Mouse (Mus musculus) kidney, adult 2 months (tissue): ENCODE measurements around the gene Nr6a1. TPM values are rescaled to one million over a fixed set of nuclear protein-coding genes. Genes with fewer than 3 reads are reported as not detected.

ENCODE experiments used
- DNase-seq: peaks from one replicate; pipeline ENCODE4 v3.0.0; 2021
- H3K27ac ChIP-seq: fragments of 200-500 bp; 2 replicates; pipeline ENCODE4 v1.5.1; 2012; ENCODE audit warnings: low read depth, low read length, control low read depth, inconsistent platforms; ENCODE audit not compliant: insufficient read depth
- H3K27me3 ChIP-seq: fragments of 200-500 bp; replicated peaks from 2 replicates; pipeline ENCODE4 v1.6.1; 2012; ENCODE audit warnings: mild to moderate bottlenecking, moderate library complexity, low read length, inconsistent platforms; ENCODE audit not compliant: control insufficient read depth, insufficient read depth
- H3K36me3 ChIP-seq: fragments of 200-500 bp; 2 replicates; pipeline ENCODE4 v1.6.1; 2012; ENCODE audit warnings: mild to moderate bottlenecking, moderate library complexity, low read length, inconsistent platforms; ENCODE audit not compliant: control insufficient read depth, insufficient read depth
- H3K4me1 ChIP-seq: fragments of 200-500 bp; 2 replicates; pipeline ENCODE4 v1.6.1; 2011; ENCODE audit warnings: low read length; ENCODE audit not compliant: control insufficient read depth, insufficient read depth
- H3K4me3 ChIP-seq: fragments of 200-500 bp; 2 replicates; pipeline ENCODE4 v1.5.1; 2011; ENCODE audit warnings: mild to moderate bottlenecking, low read depth, low read length, control low read depth; ENCODE audit not compliant: insufficient read depth
- CTCF ChIP-seq: fragments of 200-500 bp; conservative IDR thresholded peaks from 2 replicates; pipeline ENCODE4 v1.5.1; 2011; ENCODE audit warnings: low read depth, mild to moderate bottlenecking, control low read depth, low read length, moderate library complexity, mixed read lengths; ENCODE audit not compliant: insufficient read depth, insufficient read length
- POLR2A ChIP-seq: fragments of 200-500 bp; IDR thresholded peaks from one replicate; pipeline ENCODE4 v1.6.1; 2011; ENCODE audit warnings: low read depth, low read length, control low read depth
- WGBS: fragments of 180-500 bp; shearing (Covaris S2); methylation state at CpG from one replicate; pipeline ENCODE4 v1.1.7; 2018; 5-methylcytosine and 5-hydroxymethylcytosine counted together
- polyA plus RNA-seq: library from polyadenylated mRNA; depleted of rRNA; stranded (reverse); fragments of >200 nt; gene quantifications from 2 replicates; pipeline ENCODE4 v1.2.3, GENCODE M21; 2012

The Nr6a1 gene
- polyA plus RNA-seq, 1 experiment = 2.6 TPM

DNA sequence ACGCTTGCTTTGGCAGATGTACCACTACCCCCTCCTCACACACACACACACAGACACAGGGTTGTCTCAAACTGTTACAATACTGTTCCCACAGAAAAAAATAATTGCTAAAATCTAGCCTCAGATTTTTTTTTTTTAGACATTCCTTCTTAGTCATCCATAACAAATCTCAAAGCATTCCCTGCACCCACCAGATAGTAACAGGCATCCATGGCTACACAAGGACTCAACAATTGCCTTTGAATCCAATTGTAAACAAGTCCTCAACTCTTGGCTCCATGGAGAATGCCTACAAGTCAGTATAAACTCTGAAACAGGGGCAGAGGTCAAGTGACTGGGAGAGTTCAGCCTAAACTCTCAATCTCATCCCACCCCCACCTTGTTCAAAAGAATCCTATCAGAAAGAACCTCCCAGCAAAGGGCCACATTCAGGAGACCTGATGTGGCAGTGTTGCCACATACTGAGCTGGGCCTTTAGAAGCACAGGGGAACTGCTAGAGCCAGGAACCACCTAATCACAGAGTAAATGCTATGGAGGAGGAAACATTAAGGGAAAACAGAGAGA is 52.9 kb downstream of the Nr6a1 start:
- no peaks in the 10 kb centered on the region for H3K36me3 ChIP-seq
- peaks cover 3% of the 10 kb centered on the region; the same call in 1 of the 2 replicates for H3K4me1 ChIP-seq
- peak; percentile 24 for DNase-seq
- H3K27me3 ChIP-seq = no peaks in the 10 kb centered on the region
- H3K4me3 ChIP-seq = no peak overlapping the region
- TF ChIP-seq POLR2A = no peak
- TF ChIP-seq CTCF = no peak
- 69% methylated on average over 1 of the region's 1 CpGs for WGBS
- H3K27ac ChIP-seq = peak overlapping the region; percentile 50; the same call in 1 of the 2 replicates

GRCm38 (mm10) chr2:38872730-38873129 is 54.8 kb downstream of the Nr6a1 start:
- Histone ChIP-seq H3K27ac (no peak overlapping the region), H3K27me3 (no peaks in the 10 kb centered on the region), H3K36me3 (no peaks in the 10 kb centered on the region), H3K4me3 (no peak overlapping the region), H3K4me1 (peaks cover 3% of the 10 kb centered on the region; the same call in 1 of the 2 replicates)
- WGBS = 17% methylated on average over 1 of the region's 1 CpGs
- DNase-seq = peak; percentile 11
- TF ChIP-seq POLR2A = no peak

GRCm38 (mm10) chr2:38866711-38867110 is 60.8 kb downstream of the Nr6a1 start:
- Histone ChIP-seq H3K36me3 (no peaks in the 10 kb centered on the region), H3K27me3 (no peaks in the 10 kb centered on the region), H3K4me1 (no peaks in the 10 kb centered on the region), H3K4me3 (no peak overlapping the region), H3K27ac (no peak overlapping the region)
- no peak for TF ChIP-seq POLR2A
- TF ChIP-seq CTCF = no peak
- WGBS = 92% methylated on average over 1 of the region's 1 CpGs
- DNase-seq = no peak

DNA sequence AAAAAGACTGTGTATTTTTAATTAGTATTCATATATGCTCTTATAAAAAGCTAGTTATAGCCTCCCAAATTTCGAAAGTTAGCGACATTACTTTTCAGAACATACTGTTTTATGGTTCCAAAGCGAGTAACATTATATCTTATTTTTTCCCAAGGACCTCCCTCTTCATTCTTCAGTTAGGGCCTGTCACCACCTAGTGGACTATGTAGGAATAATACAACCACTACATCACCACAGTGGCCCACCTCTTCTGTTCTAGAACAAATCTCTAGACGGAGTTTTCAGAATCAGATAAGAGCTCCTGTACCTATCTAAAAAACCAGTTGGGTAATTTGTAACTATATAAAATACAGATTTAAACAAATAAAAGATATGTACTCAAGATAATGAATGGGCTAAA is 63.5 kb downstream of the Nr6a1 start:
- H3K27me3 ChIP-seq = no peaks in the 10 kb centered on the region
- DNase-seq = peak; percentile 46

DNA sequence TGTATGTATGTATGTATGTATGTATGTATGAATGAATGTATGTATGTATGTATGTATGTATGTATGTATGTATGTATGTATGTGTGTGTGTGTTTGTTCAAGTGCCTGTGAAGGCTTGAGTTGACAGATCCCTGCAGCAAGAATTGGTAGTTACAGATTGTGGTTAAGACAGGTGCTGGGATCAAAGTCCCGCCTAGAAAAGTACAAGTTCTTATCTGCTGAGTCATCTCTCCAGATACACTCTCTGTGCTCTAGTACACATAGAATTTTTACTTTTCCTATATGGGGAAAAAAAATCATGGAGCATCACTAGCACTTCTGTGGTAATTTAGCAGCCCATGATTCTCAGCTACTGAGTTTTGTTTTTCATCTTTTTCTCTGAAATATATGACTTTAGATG is 75.7 kb downstream of the Nr6a1 start:
- DNase-seq = peak; percentile 14
- Histone ChIP-seq H3K4me3 (no peak overlapping the region), H3K27ac (no peak overlapping the region), H3K27me3 (no peaks in the 10 kb centered on the region), H3K4me1 (no peaks in the 10 kb centered on the region), H3K36me3 (no peaks in the 10 kb centered on the region)
- TF ChIP-seq POLR2A = no peak
- no peak for TF ChIP-seq CTCF
- 53% methylated on average over 1 of the region's 1 CpGs for WGBS

More for the DNA sequence above, 63.5 kb downstream of the Nr6a1 start:
- H3K4me1 ChIP-seq = no peaks in the 10 kb centered on the region
- TF ChIP-seq CTCF = no peak
- no peak for TF ChIP-seq POLR2A
- no peaks in the 10 kb centered on the region for H3K36me3 ChIP-seq
- 36% methylated on average over 4 of the region's 4 CpGs for WGBS
- no peak overlapping the region for H3K4me3 ChIP-seq
- no peak overlapping the region for H3K27ac ChIP-seq

DNA sequence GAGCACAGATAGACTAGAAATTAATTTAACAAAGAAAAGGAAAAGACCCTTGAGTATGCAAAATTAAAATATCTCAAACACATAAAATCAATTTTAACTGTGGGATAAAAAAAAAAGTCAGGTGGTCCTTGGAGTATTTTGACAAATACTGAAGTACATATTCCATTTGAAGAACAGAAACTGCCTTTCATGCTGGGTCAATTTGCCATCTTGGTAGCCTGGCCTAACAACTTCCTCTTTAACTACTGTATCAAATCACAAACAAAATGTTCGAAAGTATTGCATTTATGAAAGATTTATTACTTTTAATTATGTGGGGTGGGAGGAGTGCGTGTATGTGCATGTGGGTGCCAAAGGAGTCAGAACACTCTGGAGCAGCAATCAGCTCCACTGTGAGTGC is 81.2 kb downstream of the Nr6a1 start:
- 63% methylated on average over 2 of the region's 2 CpGs for WGBS
- H3K27ac ChIP-seq = no peak overlapping the region
- H3K27me3 ChIP-seq = no peaks in the 10 kb centered on the region
- no peaks in the 10 kb centered on the region for H3K36me3 ChIP-seq
- H3K4me3 ChIP-seq = no peak overlapping the region
- no peak for TF ChIP-seq POLR2A
- no peak for TF ChIP-seq CTCF
- no peak for DNase-seq
- H3K4me1 ChIP-seq = no peaks in the 10 kb centered on the region

- Histone ChIP-seq H3K4me3 (no peak overlapping the region), H3K27me3 (no peaks in the 10 kb centered on the region), H3K36me3 (no peaks in the 10 kb centered on the region), H3K4me1 (no peaks in the 10 kb centered on the region), H3K27ac (no peak overlapping the region)
- TF ChIP-seq POLR2A (no peak), CTCF (no peak)
- 94% methylated on average over 6 of the region's 6 CpGs for WGBS
- no peak for DNase-seq
These were observed 92.0 kb downstream of the Nr6a1 start for GRCm38 (mm10) chr2:38835489-38835888.

DNA sequence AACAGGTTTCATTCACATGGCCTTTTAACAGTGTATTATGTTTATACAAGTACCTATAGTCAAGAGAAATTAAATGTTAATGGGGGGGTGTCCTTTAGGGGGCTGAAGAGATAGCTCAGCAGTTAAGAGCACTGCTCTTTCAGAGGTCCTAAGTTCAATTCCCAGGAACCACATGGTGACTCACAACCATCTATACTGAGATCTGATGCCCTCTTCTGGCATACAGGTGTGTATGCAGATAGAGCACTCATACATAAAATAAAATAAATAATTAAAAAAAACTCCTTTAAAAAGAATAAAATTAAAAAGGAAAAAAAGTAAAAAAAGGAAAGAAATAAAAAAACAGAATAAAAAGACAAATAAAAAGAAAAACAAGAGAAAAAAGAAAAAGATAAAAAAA is 95.5 kb downstream of the Nr6a1 start:
- Histone ChIP-seq H3K4me3 (no peak overlapping the region), H3K4me1 (no peaks in the 10 kb centered on the region), H3K27ac (no peak overlapping the region), H3K36me3 (no peaks in the 10 kb centered on the region), H3K27me3 (no peaks in the 10 kb centered on the region)
- no peak for DNase-seq
- TF ChIP-seq POLR2A (no peak), CTCF (no peak)
